Mouse (Mus musculus) liver, postnatal 0 days (tissue): ENCODE measurements around the gene Vmn2r74. TPM values are rescaled to one million over a fixed set of nuclear protein-coding genes. Genes with fewer than 3 reads are reported as not detected.

Experiments
- ATAC-seq: fragments of 200-750 bp; cut with Nextera tagmentation; 2 replicates; pipeline ENCODE4 v1.8.0; 2017; ENCODE audit warnings: mild to moderate bottlenecking, moderate library complexity
- DNase-seq: peaks from one replicate; pipeline ENCODE4 v3.0.0-alpha.2; 2016
- H3K27ac ChIP-seq: fragments of 300-500 bp; sonication (generic); 2 replicates; pipeline ENCODE4 v1.5.1; 2014; ENCODE audit warnings: antibody characterized with exemption, moderate library complexity, mild to moderate bottlenecking, low read depth
- H3K27me3 ChIP-seq: fragments of 300-500 bp; sonication (generic); 2 replicates; pipeline ENCODE4 v1.6.1; 2014; ENCODE audit warnings: low read length, control low read depth, mixed read lengths; ENCODE audit not compliant: insufficient read depth
- H3K36me3 ChIP-seq: fragments of 300-500 bp; sonication (generic); replicated peaks from 2 replicates; pipeline ENCODE4 v1.6.1; 2014; ENCODE audit warnings: mild to moderate bottlenecking, control low read depth, low read length, moderate library complexity, mixed read lengths; ENCODE audit not compliant: insufficient read depth
- H3K4me1 ChIP-seq: fragments of 300-500 bp; sonication (generic); 2 replicates; pipeline ENCODE4 v1.6.1; 2014; ENCODE audit warnings: antibody characterized with exemption, mild to moderate bottlenecking, control low read depth; ENCODE audit not compliant: insufficient read depth
- H3K4me2 ChIP-seq: fragments of 300-500 bp; sonication (generic); 2 replicates; pipeline ENCODE4 v1.6.1; 2014; ENCODE audit warnings: low read depth, mild to moderate bottlenecking, low read length, moderate library complexity, mixed read lengths
- H3K4me3 ChIP-seq: fragments of 300-500 bp; sonication (generic); 2 replicates; pipeline ENCODE4 v1.5.1; 2014; ENCODE audit warnings: low read depth, low read length
- H3K9ac ChIP-seq: fragments of 300-500 bp; sonication (generic); replicated peaks from 2 replicates; pipeline ENCODE4 v1.6.1; 2014; ENCODE audit warnings: mild to moderate bottlenecking, moderate library complexity
- H3K9me3 ChIP-seq: fragments of 300-500 bp; sonication (generic); 2 replicates; pipeline ENCODE4 v1.6.1; 2016; ENCODE audit warnings: mild to moderate bottlenecking, control low read depth, low read length, mixed read lengths
- CTCF ChIP-seq: sonication (generic); IDR thresholded peaks from 2 replicates; pipeline ENCODE4 v1.5.1; 2016; ENCODE audit warnings: antibody characterized with exemption, low read depth
- EP300 ChIP-seq: IDR thresholded peaks from 2 replicates; pipeline ENCODE4 v1.6.1; 2016; ENCODE audit warnings: antibody characterized with exemption, low read depth, mild to moderate bottlenecking
- WGBS: fragments of 180-500 bp; shearing (Covaris S2); extraction: QIAGEN DNeasy Blood & Tissue Kit; methylation state at CpG from one replicate; pipeline ENCODE4 v1.1.7; 2014; ENCODE audit not compliant: insufficient replicate concordance; 5-methylcytosine and 5-hydroxymethylcytosine counted together
- polyA plus RNA-seq: library from polyadenylated mRNA; unstranded; fragments of >200 nt; fragmentation: Nextera tagmentation; extraction: Ambion mirVana; gene quantifications from 2 replicates; pipeline ENCODE4 v1.2.1, GENCODE M21; 2015

Gene Vmn2r74
- not detected in 2 replicates for polyA plus RNA-seq

DNA sequence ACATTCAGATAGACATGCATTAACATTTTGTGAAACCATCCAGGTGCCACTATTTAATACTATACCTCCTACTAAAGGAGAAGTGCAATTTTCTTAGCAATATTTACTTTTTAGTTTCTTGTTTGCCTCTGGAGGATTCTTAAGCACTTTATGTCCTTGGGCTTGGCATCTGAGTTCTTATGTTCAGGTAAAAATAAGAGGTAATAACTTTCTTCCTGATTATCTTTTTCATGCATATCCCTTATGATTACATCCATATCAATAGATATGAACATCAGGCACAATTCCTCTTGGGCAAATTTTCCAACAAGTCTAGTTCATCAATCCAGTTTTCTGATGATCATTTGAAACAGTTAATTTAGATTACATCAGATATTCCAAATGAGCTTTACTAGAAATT is at the start of gene Vmn2r74:
TSS of gene Vmn2r74 (minus strand) at position 101 of the 400 bp plus-strand sequence.
- H3K9me3 ChIP-seq, result no peaks in the 10 kb centered on the region; the same call in 1 of the 2 replicates
- ATAC-seq (no peak), DNase-seq (no peak)
- no peak within 1 kb of the TSS for H3K4me2 ChIP-seq
- H3K4me1 ChIP-seq, result no peaks in the 10 kb centered on the region
- H3K36me3 ChIP-seq, result no peaks in the 10 kb centered on the region
- no peak within 1 kb of the TSS for H3K4me3 ChIP-seq
- no peak within 1 kb of the TSS for H3K9ac ChIP-seq
- H3K27me3 ChIP-seq, result no peaks in the 10 kb centered on the region
- no peak within 1 kb of the TSS for H3K27ac ChIP-seq
- TF ChIP-seq EP300 (no peak), CTCF (no peak)

DNA sequence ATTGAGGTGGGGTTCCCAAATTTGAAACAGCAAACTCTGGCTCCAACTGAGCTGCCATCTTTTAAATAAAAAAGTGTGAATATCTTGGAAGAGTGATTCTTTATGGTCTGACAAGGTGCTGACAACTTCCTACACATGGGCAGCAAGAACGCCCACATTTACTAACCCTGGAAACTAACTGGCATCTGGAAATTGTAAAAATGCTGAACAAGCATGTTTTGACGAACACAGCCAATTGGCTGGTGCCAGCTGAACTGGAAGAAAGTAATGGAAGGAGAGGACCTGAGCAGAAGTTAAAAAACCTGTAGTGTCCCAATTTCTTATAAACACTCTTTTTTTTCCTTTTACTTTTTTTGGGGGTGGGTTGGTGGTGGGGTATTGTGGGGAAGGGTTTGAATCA is 46.1 kb upstream of the Vmn2r74 start:
- no peak overlapping the region for H3K4me3 ChIP-seq
- no peak for ATAC-seq
- H3K27ac ChIP-seq, result no peak overlapping the region
- no peak overlapping the region for H3K4me2 ChIP-seq
- H3K9ac ChIP-seq, result no peak overlapping the region
- WGBS, result 74% methylated on average over 2 of the region's 2 CpGs
- no peak for TF ChIP-seq EP300
- TF ChIP-seq CTCF, result no peak
- H3K27me3 ChIP-seq, result no peaks in the 10 kb centered on the region
- peaks cover 4% of the 10 kb centered on the region for H3K9me3 ChIP-seq
- no peak for DNase-seq
- no peaks in the 10 kb centered on the region for H3K4me1 ChIP-seq
- H3K36me3 ChIP-seq, result no peaks in the 10 kb centered on the region

Other genes with a start within 250 kb of the Vmn2r74 start
- gene Vmn2r72, start 206.5 kb downstream of the Vmn2r74 start, polyA plus RNA-seq, result not detected in 2 replicates
- not detected in 2 replicates for gene Vmn2r73, start 85.4 kb downstream of the Vmn2r74 start, polyA plus RNA-seq
- not detected in 2 replicates for gene Vmn2r75, start 210.1 kb upstream of the Vmn2r74 start, polyA plus RNA-seq